ENCODE assay signal across 10 mouse cellular contexts in genomic region chr10:9650050-9650825, GRCm38 (mm10). TPM values are rescaled to one million over a fixed set of nuclear protein-coding genes. Genes with fewer than 3 reads are reported as not detected.
A peak's percentile ranks its signal among the peaks of the same experiment; 100 is the strongest.
DNase-seq lines count a peak whose midpoint lies in the region; ATAC-seq and TF ChIP-seq lines count a peak whose summit lies in the region.
"Had no signal": no experiment of that assay in that cellular context is flagged by ENCODE, and none has a peak within 500 bp of the region (broad histone marks: within the 10 kb centered on the region; RNA-seq: fewer than 3 reads in every experiment).

No protein-coding gene starts in this region.

- H3K9ac ChIP-seq in kidney, embryonic 15.5 days = no peak overlapping the region
- H3K9ac ChIP-seq: limb, embryonic 12.5 days had no signal

- ATAC-seq in kidney, embryonic 15.5 days (replicated peaks; ENCODE audit: low FRiP score) = no peak
- peak; percentile 63 for ATAC-seq in granulocyte monocyte progenitor cell, adult 5-6 weeks (replicated peaks; ENCODE audit: poor library complexity, severe bottlenecking)

- H3K4me2 ChIP-seq in kidney, embryonic 15.5 days = no peak overlapping the region
- H3K4me2 ChIP-seq: limb, embryonic 12.5 days had no signal

- H3K27me3 ChIP-seq in kidney, embryonic 15.5 days = no peaks in the 10 kb centered on the region
- H3K27me3 ChIP-seq: limb, embryonic 12.5 days had no signal

- no peak overlapping the region for H3K4me3 ChIP-seq in kidney, embryonic 15.5 days (replicated peaks)
- H3K4me3 ChIP-seq in cortical plate, adult 2 months (ENCODE audit: insufficient read depth, low read length) = no peak overlapping the region
- H3K4me3 ChIP-seq: limb, embryonic 12.5 days had no signal

- no peaks in the 10 kb centered on the region for H3K36me3 ChIP-seq in kidney, embryonic 15.5 days
- H3K36me3 ChIP-seq: limb, embryonic 12.5 days had no signal

- peak; percentile 21 to 31 for DNase-seq in kidney, postnatal 36 days
- peak; percentile 61 for DNase-seq in Muller cell, postnatal 12 days (ENCODE audit: inconsistent ontology term)
- no peak for DNase-seq in embryo, embryonic 9.5 days (ENCODE audit: extremely low spot score)
- no peak for DNase-seq in yolk sac, embryonic 10.5 days (ENCODE audit: low spot score)
- DNase-seq in cerebellum, adult 8-10 months = no peak
- DNase-seq: heart, postnatal 14 days had no signal

- no peaks in the 10 kb centered on the region for H3K9me3 ChIP-seq in kidney, embryonic 15.5 days (replicated peaks)
- H3K9me3 ChIP-seq: limb, embryonic 12.5 days had no signal

- no peak for TF ChIP-seq POLR2A in cortical plate, adult 2 months (IDR thresholded peaks at IDR 0.05; ENCODE audit: extremely low read depth, insufficient read depth, low read length)

- peaks cover 4% of the 10 kb centered on the region for H3K4me1 ChIP-seq in kidney, embryonic 15.5 days
- H3K4me1 ChIP-seq in cortical plate, adult 2 months (ENCODE audit: control insufficient read depth, insufficient read depth, low read length) = no peaks in the 10 kb centered on the region

- WGBS in kidney, embryonic 15.5 days = 60% methylated on average over 6 of the region's 6 CpGs

- H3K27ac ChIP-seq in kidney, embryonic 15.5 days = no peak overlapping the region
- H3K27ac ChIP-seq in cortical plate, adult 2 months (ENCODE audit: insufficient read depth, low read length) = 0 out of 2 replicates have a peak overlapping the region, but pooled peaks have one; percentile 3
- H3K27ac ChIP-seq: limb, embryonic 12.5 days had no signal

- no peak for TF ChIP-seq CTCF in cortical plate, adult 2 months (IDR thresholded peaks at IDR 0.05; ENCODE audit: extremely low read depth, insufficient read depth, low read length)

RNA-seq across cellular contexts. Expression of gene Samd5, which starts 24.8 kb away (rescaled TPM):
- polyA plus RNA-seq in kidney, embryonic 15.5 days (2015; fragmentation: Nextera tagmentation; extraction: Ambion mirVana) = 3.2 and 4.1 TPM in 2 replicates
- 6.8 and 6.9 TPM in 2 replicates for polyA plus RNA-seq in cortical plate, adult 2 months (2012; rRNA removed)
- not detected in 2 replicates for total RNA-seq in granulocyte monocyte progenitor cell, adult 5-6 weeks (2014; fragmentation: Nextera tagmentation)
- total RNA-seq in granulocyte monocyte progenitor cell, adult 5-6 weeks (2017) = not detected in 2 replicates

Comparison
In these comparisons a context has a peak if more than half of its experiments do, and no peak if none do; other contexts are left out.
1. DNase-seq: peak in kidney, postnatal 36 days (2 of 2) and Muller cell, postnatal 12 days (single experiment); none in embryo, embryonic 9.5 days (single experiment), yolk sac, embryonic 10.5 days (single experiment) and cerebellum, adult 8-10 months (single experiment).